Mouse (Mus musculus): ENCODE data around the gene Zfp719. TPM values are rescaled to one million over a fixed set of nuclear protein-coding genes. Genes with fewer than 3 reads are reported as not detected.

The Zfp719 gene
- polyA plus RNA-seq, 1 experiment from 2014 or later: 17.7 TPM

GRCm38 (mm10) chr7:43556901-43557300 is 22.5 kb upstream of the Zfp719 start:
- Histone ChIP-seq H3K36me3 (no peaks in the 10 kb centered on the region), H3K4me3 (replicated peaks) (no peak overlapping the region), H3K9me3 (no peaks in the 10 kb centered on the region), H3K4me1 (replicated peaks) (no peaks in the 10 kb centered on the region), H3K9ac (replicated peaks) (no peak overlapping the region), H3K27ac (no peak overlapping the region), H3K4me2 (replicated peaks) (no peak overlapping the region), H3K27me3 (no peaks in the 10 kb centered on the region)
- no peak for ATAC-seq
- WGBS: 95% methylated on average over 1 of the region's 1 CpGs

GRCm38 (mm10) chr7:43562006-43562633 is 17.3 kb upstream of the Zfp719 start, which contains the start of gene Zfp658:
Zfp658 (plus strand) TSS chr7:43562256.
- WGBS: under 1% methylated on average over 27 of the region's 27 CpGs
- Histone ChIP-seq H3K9me3 (no peaks in the 10 kb centered on the region), H3K36me3 (peaks cover 25% of the 10 kb centered on the region), H3K4me2 (replicated peaks) (peak within 1 kb of the TSS; percentile 63), H3K27ac (peak within 1 kb of the TSS; percentile 93), H3K27me3 (no peaks in the 10 kb centered on the region), H3K9ac (replicated peaks) (peak within 1 kb of the TSS; percentile 77), H3K4me3 (replicated peaks) (peak within 1 kb of the TSS; percentile 72), H3K4me1 (replicated peaks) (peaks cover 22% of the 10 kb centered on the region)
- peak; percentile 96 for ATAC-seq

DNA sequence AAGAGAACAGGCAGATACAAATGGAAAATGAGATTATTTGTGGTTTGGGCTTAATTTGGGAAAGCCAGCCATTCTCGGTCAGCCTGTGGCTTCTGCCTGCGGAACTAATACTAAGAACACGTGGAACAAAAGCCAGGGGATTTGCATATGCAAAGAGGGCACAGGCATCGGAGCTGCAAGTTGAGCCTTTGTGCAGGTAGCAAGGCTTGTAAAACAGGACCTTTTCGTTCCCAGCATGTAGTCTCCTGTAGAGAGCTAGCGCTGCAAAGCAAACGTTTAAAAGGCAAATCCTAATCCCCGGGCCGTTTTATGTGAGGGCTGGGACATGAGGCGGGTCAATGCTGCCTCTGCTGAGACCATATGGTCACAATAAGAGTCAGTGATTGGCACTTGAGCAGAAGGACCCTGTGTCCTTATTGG is 16.7 kb upstream of the Zfp719 start:
- under 1% methylated on average over 10 of the region's 10 CpGs for WGBS
- peak overlapping the region; percentile 77 for H3K9ac ChIP-seq (replicated peaks)
- H3K27me3 ChIP-seq: no peaks in the 10 kb centered on the region
- peaks cover 22% of the 10 kb centered on the region for H3K4me1 ChIP-seq (replicated peaks)
- ATAC-seq: peak; percentile 41
- peak overlapping the region; percentile 93 for H3K27ac ChIP-seq
- H3K9me3 ChIP-seq: no peaks in the 10 kb centered on the region
- H3K36me3 ChIP-seq: peaks cover 30% of the 10 kb centered on the region
- peak overlapping the region; percentile 63 for H3K4me2 ChIP-seq (replicated peaks)
- peak overlapping the region; percentile 72 for H3K4me3 ChIP-seq (replicated peaks)

DNA sequence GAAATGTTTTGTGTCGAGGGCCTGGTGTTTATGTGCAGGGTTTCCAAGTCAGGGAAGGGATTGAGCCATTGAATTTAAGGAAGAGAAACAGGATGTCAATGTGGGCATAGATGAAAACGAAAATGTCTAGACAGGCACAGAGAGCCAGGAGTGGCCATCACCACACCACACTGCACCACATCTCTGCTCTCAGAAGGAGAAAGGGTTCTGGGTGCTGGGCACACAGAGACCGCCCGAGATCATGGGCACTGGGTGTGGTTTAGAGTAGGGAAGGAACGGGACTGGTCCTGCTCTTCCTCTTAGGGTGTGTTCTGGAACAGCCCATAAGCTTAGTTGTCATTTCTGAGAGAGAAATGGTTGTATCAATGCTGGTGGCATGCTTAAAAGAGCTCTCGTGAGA is 16.1 kb upstream of the Zfp719 start:
- ATAC-seq: no peak
- Histone ChIP-seq H3K4me2 (replicated peaks) (peak overlapping the region; percentile 63), H3K4me1 (replicated peaks) (peaks cover 22% of the 10 kb centered on the region), H3K9ac (replicated peaks) (peak overlapping the region; percentile 77), H3K4me3 (replicated peaks) (peak overlapping the region; percentile 72), H3K27ac (peak overlapping the region; percentile 93), H3K27me3 (no peaks in the 10 kb centered on the region), H3K36me3 (peaks cover 36% of the 10 kb centered on the region), H3K9me3 (no peaks in the 10 kb centered on the region)
- WGBS: 55% methylated on average over 6 of the region's 6 CpGs

DNA sequence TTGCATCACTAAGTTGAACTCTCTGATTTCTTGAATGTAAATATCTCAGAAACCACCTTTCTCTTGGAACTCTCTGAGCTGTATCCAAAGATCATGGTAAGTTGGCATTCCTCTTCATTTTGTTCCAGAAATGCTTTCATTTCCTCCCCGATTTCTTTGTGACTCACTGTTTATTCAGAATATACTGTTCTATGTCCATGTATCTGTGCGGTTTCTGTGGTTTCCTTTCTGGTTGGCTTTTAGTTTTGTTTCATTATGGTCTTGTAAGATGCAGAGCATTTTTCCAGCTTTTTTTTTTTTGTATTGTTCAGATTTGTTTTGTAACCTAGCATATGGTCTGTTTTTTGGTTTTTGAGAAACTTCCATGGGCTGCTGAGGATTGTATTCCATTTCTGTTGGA is 8.2 kb upstream of the Zfp719 start:
- H3K9me3 ChIP-seq: no peaks in the 10 kb centered on the region
- H3K27ac ChIP-seq: no peak overlapping the region
- WGBS: 97% methylated on average over 2 of the region's 2 CpGs
- H3K27me3 ChIP-seq: no peaks in the 10 kb centered on the region
- ATAC-seq: no peak
- H3K36me3 ChIP-seq: peaks cover 83% of the 10 kb centered on the region
- H3K4me1 ChIP-seq (replicated peaks): no peaks in the 10 kb centered on the region
- no peak overlapping the region for H3K4me3 ChIP-seq (replicated peaks)
- no peak overlapping the region for H3K4me2 ChIP-seq (replicated peaks)
- no peak overlapping the region for H3K9ac ChIP-seq (replicated peaks)

DNA sequence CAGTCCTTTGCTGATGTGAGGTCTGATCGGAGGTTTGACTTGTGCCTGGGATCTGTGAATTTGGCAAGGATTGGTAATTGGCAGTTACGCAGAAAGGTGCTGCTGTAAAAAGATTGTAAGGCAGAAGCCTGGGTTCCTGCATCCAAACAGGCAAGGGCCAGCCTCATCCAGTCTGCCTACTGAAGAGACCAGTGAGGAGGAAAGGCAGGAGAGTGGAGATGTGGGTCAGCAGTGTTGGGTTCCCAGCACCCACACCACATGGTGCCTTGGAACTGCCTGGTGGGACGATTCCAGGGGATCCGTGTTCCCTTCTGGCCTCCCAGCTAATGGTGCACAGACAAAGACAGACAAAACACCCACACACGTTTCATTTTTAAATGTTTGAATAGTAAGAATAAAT is 1.1 kb downstream of the Zfp719 start:
- Histone ChIP-seq H3K4me2 (replicated peaks) (peak overlapping the region; percentile 80), H3K4me3 (replicated peaks) (peak overlapping the region; percentile 77), H3K36me3 (peaks cover 23% of the 10 kb centered on the region), H3K27me3 (no peaks in the 10 kb centered on the region), H3K4me1 (replicated peaks) (peaks cover 30% of the 10 kb centered on the region), H3K9ac (replicated peaks) (peak overlapping the region; percentile 89), H3K27ac (peak overlapping the region; percentile 91), H3K9me3 (no peaks in the 10 kb centered on the region)
- no peak for ATAC-seq
- 66% methylated on average over 5 of the region's 5 CpGs for WGBS

- peaks cover 60% of the 10 kb centered on the region for H3K36me3 ChIP-seq
- H3K27ac ChIP-seq: no peak overlapping the region
- no peak overlapping the region for H3K4me2 ChIP-seq (replicated peaks)
- H3K4me3 ChIP-seq (replicated peaks): no peak overlapping the region
- ATAC-seq: no peak
- WGBS: 95% methylated on average over 5 of the region's 5 CpGs
- H3K27me3 ChIP-seq: no peaks in the 10 kb centered on the region
- no peak overlapping the region for H3K9ac ChIP-seq (replicated peaks)
- peaks cover 26% of the 10 kb centered on the region for H3K4me1 ChIP-seq (replicated peaks)
- H3K9me3 ChIP-seq: no peaks in the 10 kb centered on the region
Observed at GRCm38 (mm10) chr7:43584790-43585189, 5.4 kb downstream of the Zfp719 start.

DNA sequence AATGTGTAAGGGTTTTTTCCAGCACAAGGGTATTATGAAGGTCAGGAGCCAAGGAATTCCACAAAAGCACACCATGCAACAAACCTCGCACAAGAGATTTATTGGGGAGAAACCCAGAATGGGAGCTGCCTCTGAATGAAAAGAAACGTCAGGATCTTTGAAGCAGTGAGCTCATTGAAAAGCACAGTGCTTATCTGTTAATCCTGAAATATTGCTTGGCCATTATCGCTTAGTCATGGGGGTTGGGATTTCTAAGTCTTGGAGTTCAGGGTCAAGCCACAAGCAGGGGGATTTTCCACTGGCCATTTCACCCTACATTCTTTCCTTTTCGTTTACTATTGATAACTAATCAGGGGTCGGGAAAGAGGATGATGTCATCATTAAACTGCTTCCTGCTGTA is 22.5 kb downstream of the Zfp719 start:
- H3K27ac ChIP-seq: no peak overlapping the region
- no peak for ATAC-seq
- peaks cover 16% of the 10 kb centered on the region for H3K4me1 ChIP-seq (replicated peaks)
- H3K4me2 ChIP-seq (replicated peaks): no peak overlapping the region
- WGBS: 12% methylated on average over 5 of the region's 5 CpGs
- H3K27me3 ChIP-seq: no peaks in the 10 kb centered on the region
- no peak overlapping the region for H3K9ac ChIP-seq (replicated peaks)
- H3K4me3 ChIP-seq (replicated peaks): no peak overlapping the region
- no peaks in the 10 kb centered on the region for H3K9me3 ChIP-seq
- H3K36me3 ChIP-seq: no peaks in the 10 kb centered on the region

GRCm38 (mm10) chr7:43606896-43607742 is 27.7 kb downstream of the Zfp719 start, which contains the start of gene Zfp819:
Zfp819 (plus strand) TSS chr7:43607169.
- Histone ChIP-seq H3K4me2 (replicated peaks) (peak within 1 kb of the TSS; percentile 80), H3K9me3 (no peaks in the 10 kb centered on the region), H3K27me3 (0 out of 2 replicates have a peak, but pooled peaks cover 4% of the 10 kb centered on the region), H3K4me3 (replicated peaks) (peak within 1 kb of the TSS; percentile 44), H3K4me1 (replicated peaks) (peaks cover 17% of the 10 kb centered on the region), H3K27ac (no peak within 1 kb of the TSS), H3K36me3 (no peaks in the 10 kb centered on the region), H3K9ac (replicated peaks) (peak within 1 kb of the TSS; percentile 55)
- WGBS: 17% methylated on average over 41 of the region's 41 CpGs
- ATAC-seq: peak; percentile 92

- peak; percentile 55; the same call in 1 of the 2 replicates for ATAC-seq
- H3K27ac ChIP-seq: no peak overlapping the region
- H3K9me3 ChIP-seq: no peaks in the 10 kb centered on the region
- H3K27me3 ChIP-seq: 0 out of 2 replicates have a peak, but pooled peaks cover 4% of the 10 kb centered on the region
- 38% methylated on average over 5 of the region's 5 CpGs for WGBS
- H3K9ac ChIP-seq (replicated peaks): no peak overlapping the region
- no peaks in the 10 kb centered on the region for H3K36me3 ChIP-seq
- H3K4me1 ChIP-seq (replicated peaks): peaks cover 11% of the 10 kb centered on the region
- H3K4me3 ChIP-seq (replicated peaks): no peak overlapping the region; the same call in 1 of the 2 replicates
- H3K4me2 ChIP-seq (replicated peaks): peak overlapping the region; percentile 80
Observed at GRCm38 (mm10) chr7:43607743-43608287, 28.4 kb downstream of the Zfp719 start.

- WGBS: 78% methylated on average over 7 of the region's 7 CpGs
Observed at GRCm38 (mm10) chr7:43608316-43608824, 29.0 kb downstream of the Zfp719 start.

More at GRCm38 (mm10) chr7:43608316-43608824, 29.0 kb downstream of the Zfp719 start:
- Histone ChIP-seq H3K9me3 (no peaks in the 10 kb centered on the region), H3K27ac (no peak overlapping the region), H3K36me3 (no peaks in the 10 kb centered on the region), H3K27me3 (0 out of 2 replicates have a peak, but pooled peaks cover 4% of the 10 kb centered on the region), H3K9ac (replicated peaks) (no peak overlapping the region), H3K4me2 (replicated peaks) (no peak overlapping the region), H3K4me3 (replicated peaks) (no peak overlapping the region), H3K4me1 (replicated peaks) (peaks cover 11% of the 10 kb centered on the region)
- ATAC-seq: no peak
